Mouse (Mus musculus) liver, embryonic 12.5 days (tissue): ENCODE measurements around the gene Dnah7c. TPM values are rescaled to one million over a fixed set of nuclear protein-coding genes. Genes with fewer than 3 reads are reported as not detected.
"Not testable (repeated sequence)": the region's sequence is repeated elsewhere in the genome, so short reads cannot be mapped to it uniquely, and the experiment has no call there.

ENCODE experiments used
- ATAC-seq: fragments of 200-750 bp; cut with Nextera tagmentation; 2 replicates; pipeline ENCODE4 v1.8.0; 2017; ENCODE audit warnings: moderate number of reproducible peaks, mild to moderate bottlenecking, moderate library complexity
- H3K27ac ChIP-seq: fragments of 300-500 bp; sonication (generic); 2 replicates; pipeline ENCODE4 v1.5.1; 2016; ENCODE audit warnings: mild to moderate bottlenecking
- H3K27me3 ChIP-seq: fragments of 300-500 bp; sonication (generic); replicated peaks from 2 replicates; pipeline ENCODE4 v1.6.1; 2016; ENCODE audit warnings: mild to moderate bottlenecking, moderate library complexity
- H3K36me3 ChIP-seq: fragments of 300-500 bp; sonication (generic); 2 replicates; pipeline ENCODE4 v1.6.1; 2016; ENCODE audit warnings: mild to moderate bottlenecking, moderate library complexity
- H3K4me1 ChIP-seq: fragments of 300-500 bp; sonication (generic); 2 replicates; pipeline ENCODE4 v1.6.1; 2016
- H3K4me2 ChIP-seq: fragments of 300-500 bp; sonication (generic); 2 replicates; pipeline ENCODE4 v1.6.1; 2016; ENCODE audit warnings: mild to moderate bottlenecking, moderate library complexity
- H3K4me3 ChIP-seq: fragments of 300-500 bp; sonication (generic); 2 replicates; pipeline ENCODE4 v1.5.1; 2016; ENCODE audit warnings: mild to moderate bottlenecking, moderate library complexity
- H3K9ac ChIP-seq: fragments of 300-500 bp; sonication (generic); 2 replicates; pipeline ENCODE4 v1.6.1; 2016; ENCODE audit warnings: mild to moderate bottlenecking, moderate library complexity
- H3K9me3 ChIP-seq: fragments of 300-500 bp; sonication (generic); replicated peaks from 2 replicates; pipeline ENCODE4 v1.6.1; 2016; ENCODE audit warnings: mild to moderate bottlenecking, moderate library complexity
- WGBS: fragments of 180-500 bp; shearing (Covaris S2); methylation state at CpG from one replicate; pipeline ENCODE4 v1.1.7; 2016; ENCODE audit not compliant: insufficient replicate concordance; 5-methylcytosine and 5-hydroxymethylcytosine counted together
- polyA plus RNA-seq: library from polyadenylated mRNA; unstranded; fragments of >200 nt; fragmentation: Nextera tagmentation; extraction: Ambion mirVana; gene quantifications from 2 replicates; pipeline ENCODE4 v1.2.1, GENCODE M21; 2016

The Dnah7c gene
- polyA plus RNA-seq, 1 experiment from 2014 or later: not detected

DNA sequence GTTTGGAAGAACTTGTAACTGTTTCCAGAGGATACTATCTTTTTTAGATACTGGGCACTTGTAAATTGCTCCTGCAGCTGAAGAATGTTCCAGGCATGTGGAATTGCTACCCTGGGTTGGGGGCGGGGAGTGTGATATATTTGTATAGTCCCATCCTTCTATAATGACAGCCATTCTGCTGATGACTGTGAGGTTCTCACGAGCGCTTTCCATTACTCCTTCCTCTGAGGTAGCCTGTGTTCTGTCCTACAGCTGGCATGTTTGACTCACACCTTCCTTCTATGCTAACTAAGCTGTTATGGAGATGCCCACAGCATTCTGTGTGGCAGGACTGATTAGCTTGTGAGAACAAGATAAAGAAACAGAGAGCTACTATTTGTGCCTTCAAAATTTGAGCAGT, 339.2 kb downstream of the Dnah7c start:
- not testable (repeated sequence) for H3K9ac ChIP-seq, H3K27me3 ChIP-seq, H3K27ac ChIP-seq, H3K4me1 ChIP-seq, ATAC-seq, H3K9me3 ChIP-seq, H3K4me2 ChIP-seq, H3K4me3 ChIP-seq, H3K36me3 ChIP-seq
- WGBS: 50% methylated on average over 3 of the region's 3 CpGs

DNA sequence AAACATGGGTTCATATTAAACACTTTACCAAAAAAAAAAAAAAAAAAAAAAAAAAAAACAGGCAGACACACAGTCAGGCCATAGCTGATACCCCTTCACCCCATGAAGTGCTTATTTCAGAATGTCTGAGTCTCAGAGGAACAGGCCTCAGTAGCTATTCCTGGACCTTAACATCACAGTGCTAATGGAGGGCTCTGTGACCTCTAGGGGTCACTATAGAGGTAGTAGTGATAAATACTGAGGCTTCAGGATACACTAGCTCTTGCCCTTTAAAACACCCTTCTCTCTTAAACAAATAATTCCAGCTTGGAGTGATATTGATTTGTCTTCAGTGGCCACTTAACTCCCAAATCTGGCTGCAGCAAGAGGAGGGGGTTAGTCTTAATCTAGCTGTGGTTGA, 343.9 kb downstream of the Dnah7c start:
- not testable (repeated sequence) for H3K9me3 ChIP-seq, H3K4me2 ChIP-seq, H3K36me3 ChIP-seq, H3K9ac ChIP-seq, ATAC-seq, H3K4me1 ChIP-seq, H3K27me3 ChIP-seq, H3K4me3 ChIP-seq, H3K27ac ChIP-seq

DNA sequence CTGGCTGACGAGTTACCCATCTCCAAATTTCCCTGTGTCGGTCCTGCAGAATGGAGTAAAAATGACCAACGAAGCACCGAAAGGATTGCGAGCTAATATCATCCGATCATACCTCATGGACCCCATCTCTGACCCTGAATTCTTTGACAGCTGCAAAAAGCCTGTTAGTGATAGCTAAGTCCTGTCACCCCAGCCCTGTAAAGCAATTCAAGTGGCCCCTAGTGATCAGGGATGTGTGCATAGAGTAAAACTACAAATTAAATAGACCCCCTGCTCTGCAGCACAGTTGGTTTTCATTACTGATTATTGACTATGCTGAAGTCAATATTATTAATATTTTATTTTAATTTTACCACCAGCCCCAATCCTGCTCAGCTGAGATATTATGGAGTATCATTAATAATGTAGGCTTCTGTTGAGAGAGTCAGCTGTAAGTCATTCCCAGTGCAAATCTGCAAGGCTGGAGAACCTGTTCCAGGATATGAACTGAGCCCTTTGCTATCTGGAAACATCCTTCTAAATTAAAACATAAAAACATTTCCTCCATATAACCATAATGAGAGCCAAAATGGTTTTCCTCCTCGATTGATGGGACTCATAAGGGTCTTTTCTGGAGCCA, 344.8 kb downstream of the Dnah7c start:
- H3K27ac ChIP-seq, H3K27me3 ChIP-seq, H3K4me1 ChIP-seq, H3K9ac ChIP-seq, H3K36me3 ChIP-seq, H3K4me2 ChIP-seq, H3K4me3 ChIP-seq, ATAC-seq, H3K9me3 ChIP-seq: not testable (repeated sequence)
- WGBS: 77% methylated on average over 7 of the region's 7 CpGs

DNA sequence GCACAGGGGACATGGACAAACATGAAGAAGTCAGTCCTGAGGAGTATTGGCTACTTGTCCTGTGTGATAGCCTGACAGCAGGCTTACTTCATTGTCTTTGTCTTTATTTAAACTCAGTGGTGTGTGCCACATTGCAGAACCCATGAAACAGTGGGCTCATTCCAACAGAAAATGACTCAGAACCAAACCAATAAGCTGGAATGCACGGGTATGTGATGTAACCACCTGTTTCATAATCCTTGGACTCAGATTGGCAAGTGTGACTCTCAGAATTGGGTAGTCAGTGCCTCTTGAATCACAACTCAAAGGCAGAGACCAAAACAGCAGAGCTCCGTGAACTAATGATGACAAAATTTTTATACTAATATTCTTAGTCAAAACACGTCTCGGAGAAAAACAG, 356.8 kb downstream of the Dnah7c start:
- not testable (repeated sequence) for H3K4me2 ChIP-seq, H3K36me3 ChIP-seq, H3K9ac ChIP-seq, H3K4me1 ChIP-seq, ATAC-seq, H3K27me3 ChIP-seq, H3K4me3 ChIP-seq, H3K9me3 ChIP-seq, H3K27ac ChIP-seq
- 64% methylated on average over 4 of the region's 4 CpGs for WGBS

DNA sequence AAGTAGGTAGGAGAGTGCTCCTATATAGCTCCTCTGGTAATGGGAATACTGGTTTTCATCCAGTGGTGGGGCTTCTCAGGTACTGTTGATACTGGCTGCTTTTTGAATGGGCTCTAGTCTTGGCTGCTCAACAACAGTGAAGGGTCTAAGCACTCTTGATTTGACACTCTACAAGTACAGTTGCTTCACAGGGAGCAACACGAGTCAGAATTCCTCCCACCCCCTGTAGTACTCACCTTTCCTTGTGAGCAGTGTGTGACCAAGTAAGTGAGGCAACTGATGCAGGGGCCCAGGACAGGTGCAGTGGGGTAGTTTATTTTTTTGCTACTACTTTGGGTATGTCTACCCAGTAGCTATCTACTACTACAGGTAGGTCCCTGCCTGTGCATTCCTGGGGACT, 379.7 kb downstream of the Dnah7c start:
- Histone ChIP-seq H3K9ac (no peak overlapping the region), H3K27ac (no peak overlapping the region), H3K4me3 (no peak overlapping the region), H3K4me1 (no peaks in the 10 kb centered on the region), H3K9me3 (no peaks in the 10 kb centered on the region), H3K4me2 (no peak overlapping the region), H3K27me3 (no peaks in the 10 kb centered on the region), H3K36me3 (0 out of 2 replicates have a peak, but pooled peaks cover 3% of the 10 kb centered on the region)
- 38% methylated on average over 1 of the region's 1 CpGs for WGBS
- no peak for ATAC-seq

DNA sequence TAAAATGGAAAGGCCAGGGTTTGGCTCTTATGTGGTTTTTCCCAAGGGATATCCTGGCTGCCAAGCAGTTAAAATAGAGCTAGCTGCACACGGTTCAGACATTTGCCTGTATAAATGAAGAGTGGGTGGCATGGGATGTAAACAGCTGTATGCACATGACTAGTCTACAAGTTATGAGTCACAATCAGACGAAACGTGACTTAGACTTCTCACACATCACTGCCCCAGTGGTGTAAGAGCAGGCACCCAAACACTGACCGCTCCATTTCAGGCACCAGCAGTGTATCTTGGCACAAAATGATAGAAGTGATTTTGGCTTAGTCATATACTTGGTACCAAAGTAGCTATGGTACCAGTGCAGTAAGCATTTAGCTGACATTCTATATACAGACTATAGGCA, 383.2 kb downstream of the Dnah7c start:
- not testable (repeated sequence) for H3K36me3 ChIP-seq, H3K27me3 ChIP-seq, H3K4me3 ChIP-seq, H3K4me1 ChIP-seq, H3K4me2 ChIP-seq, H3K9me3 ChIP-seq, ATAC-seq, H3K27ac ChIP-seq, H3K9ac ChIP-seq
- 75% methylated on average over 4 of the region's 4 CpGs for WGBS

- 84% methylated on average over 5 of the region's 5 CpGs for WGBS
- Histone ChIP-seq H3K4me3 (no peak overlapping the region), H3K36me3 (peaks cover 17% of the 10 kb centered on the region), H3K27me3 (no peaks in the 10 kb centered on the region), H3K27ac (no peak overlapping the region), H3K9me3 (no peaks in the 10 kb centered on the region), H3K9ac (no peak overlapping the region), H3K4me2 (no peak overlapping the region), H3K4me1 (no peaks in the 10 kb centered on the region)
- ATAC-seq: no peak
Measured at GRCm38 (mm10) chr1:46817934-46818333, 392.5 kb downstream of the Dnah7c start.

DNA sequence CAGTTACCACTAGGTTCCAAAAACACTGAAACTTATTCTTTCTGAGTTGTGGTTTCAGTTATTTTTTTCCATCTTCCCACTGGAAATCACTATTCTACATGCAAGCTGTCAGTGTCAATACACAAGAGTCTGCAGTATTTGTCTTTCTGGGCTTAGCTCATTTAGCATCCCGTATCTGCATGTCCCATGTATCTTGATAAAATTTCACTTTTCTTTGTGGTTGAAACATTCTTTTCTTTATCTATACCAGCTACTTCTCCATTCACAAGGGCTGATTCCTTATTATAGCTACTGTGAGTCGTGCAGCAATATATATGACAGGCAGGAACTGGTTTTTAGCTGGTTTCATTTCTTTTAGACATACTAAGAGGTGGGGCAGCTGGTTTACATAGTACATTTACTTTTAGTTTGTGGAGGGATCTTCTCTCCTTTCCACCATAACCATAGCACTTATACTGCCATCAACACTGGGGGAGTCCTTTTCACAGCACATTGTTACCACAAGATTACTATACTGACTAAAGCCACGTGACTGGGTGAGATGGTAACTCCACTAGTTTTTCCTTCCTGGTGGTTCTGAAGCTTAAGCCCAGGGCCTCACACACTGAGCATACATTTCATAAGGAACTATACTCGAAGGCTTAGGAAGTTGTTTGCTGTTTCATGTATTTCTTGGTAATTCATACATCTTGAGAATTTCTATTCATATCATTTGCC, 397.0 kb downstream of the Dnah7c start:
- peaks cover 24% of the 10 kb centered on the region for H3K36me3 ChIP-seq
- no peak overlapping the region for H3K27ac ChIP-seq
- no peak overlapping the region for H3K4me2 ChIP-seq
- no peak overlapping the region for H3K9ac ChIP-seq
- H3K4me1 ChIP-seq: no peaks in the 10 kb centered on the region
- no peak overlapping the region for H3K4me3 ChIP-seq
- no peak for ATAC-seq
- no peaks in the 10 kb centered on the region for H3K9me3 ChIP-seq
- H3K27me3 ChIP-seq: no peaks in the 10 kb centered on the region
- WGBS: 49% methylated on average over 4 of the region's 4 CpGs

DNA sequence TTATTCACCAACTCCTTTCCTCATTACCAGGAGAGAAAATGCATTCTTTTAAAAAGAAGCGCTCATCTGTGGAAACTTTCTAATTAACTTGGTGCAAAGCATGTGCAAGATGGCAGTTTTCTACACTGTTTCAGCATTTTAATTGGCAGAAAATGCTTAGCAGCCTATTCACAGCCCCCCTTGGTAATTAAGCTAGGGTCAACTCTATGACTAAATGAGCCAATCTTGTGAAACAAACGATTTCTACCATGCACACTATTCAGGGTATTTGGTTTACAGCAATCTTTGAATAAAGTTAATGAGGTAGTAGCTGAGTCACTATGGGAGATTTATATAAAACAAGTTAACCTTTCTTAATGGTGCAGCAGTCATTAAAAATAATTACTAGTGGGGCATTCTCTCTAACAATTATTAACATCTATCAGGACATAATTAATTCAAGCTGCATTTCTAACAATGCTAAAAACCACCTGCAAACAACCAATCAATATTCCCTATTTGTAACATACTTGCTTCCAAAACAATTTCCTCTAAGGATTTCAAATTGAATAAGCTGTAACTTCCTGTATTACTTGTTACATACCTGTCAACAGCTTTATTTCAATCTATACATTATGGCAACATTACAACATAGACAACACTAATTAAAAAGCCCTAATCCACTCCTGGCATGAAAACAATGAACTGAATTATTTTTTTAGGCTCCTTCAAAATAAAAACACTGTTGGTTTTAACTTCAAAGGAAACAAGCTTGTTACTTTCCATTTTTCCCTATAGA, 404.9 kb downstream of the Dnah7c start:
- Histone ChIP-seq H3K9ac (no peak overlapping the region), H3K4me1 (no peaks in the 10 kb centered on the region), H3K9me3 (no peaks in the 10 kb centered on the region), H3K4me3 (no peak overlapping the region), H3K27ac (no peak overlapping the region), H3K27me3 (no peaks in the 10 kb centered on the region), H3K36me3 (peaks cover 6% of the 10 kb centered on the region), H3K4me2 (no peak overlapping the region)
- WGBS: 63% methylated on average over 2 of the region's 2 CpGs
- ATAC-seq: no peak

DNA sequence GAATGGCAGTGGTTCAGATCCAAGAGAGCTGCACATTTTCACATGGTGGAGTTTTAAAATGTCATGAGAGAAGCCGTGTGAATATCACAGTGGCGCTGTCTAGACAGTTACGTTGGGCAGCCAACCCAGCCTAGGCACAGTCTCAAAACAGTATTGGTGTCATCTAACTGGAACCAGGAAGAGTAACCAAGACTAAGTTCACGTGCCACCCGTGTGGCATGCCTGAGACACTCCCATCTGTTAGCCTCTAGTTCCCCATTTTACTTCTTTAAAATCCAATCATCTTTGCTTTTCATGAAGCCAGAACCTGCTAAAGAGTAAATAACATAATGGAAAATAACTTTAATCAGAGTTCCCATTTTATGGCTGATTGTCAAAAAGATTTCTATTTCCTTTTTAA, 406.5 kb downstream of the Dnah7c start:
- Histone ChIP-seq H3K27me3 (no peaks in the 10 kb centered on the region), H3K4me1 (no peaks in the 10 kb centered on the region), H3K9me3 (no peaks in the 10 kb centered on the region), H3K36me3 (peaks cover 10% of the 10 kb centered on the region), H3K4me2 (no peak overlapping the region), H3K9ac (no peak overlapping the region), H3K27ac (no peak overlapping the region), H3K4me3 (no peak overlapping the region)
- 69% methylated on average over 5 of the region's 5 CpGs for WGBS
- no peak for ATAC-seq

DNA sequence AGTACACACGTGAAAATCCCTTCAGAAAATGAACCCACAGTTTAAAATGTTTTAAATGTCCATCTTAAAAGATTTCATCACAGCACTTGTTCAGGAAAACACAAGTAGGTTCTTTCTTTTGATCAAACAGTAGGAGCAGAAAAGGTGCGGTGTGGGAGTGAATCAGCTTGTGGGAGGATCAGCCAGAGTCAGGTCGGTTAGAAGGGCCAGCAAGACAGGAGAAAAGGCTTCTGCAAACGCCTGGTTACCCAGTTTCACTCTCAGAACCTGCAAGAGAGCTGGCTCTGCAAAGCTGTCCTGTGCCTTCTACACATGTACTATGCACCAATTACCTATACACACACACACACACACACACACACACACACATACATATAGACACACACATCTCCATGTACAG, 418.0 kb downstream of the Dnah7c start:
- H3K4me2 ChIP-seq: no peak overlapping the region
- H3K4me3 ChIP-seq: no peak overlapping the region
- H3K36me3 ChIP-seq: no peaks in the 10 kb centered on the region
- H3K27me3 ChIP-seq: no peaks in the 10 kb centered on the region
- no peak for ATAC-seq
- 61% methylated on average over 4 of the region's 4 CpGs for WGBS
- no peak overlapping the region for H3K27ac ChIP-seq
- H3K4me1 ChIP-seq: no peaks in the 10 kb centered on the region
- H3K9me3 ChIP-seq: no peaks in the 10 kb centered on the region
- H3K9ac ChIP-seq: no peak overlapping the region

DNA sequence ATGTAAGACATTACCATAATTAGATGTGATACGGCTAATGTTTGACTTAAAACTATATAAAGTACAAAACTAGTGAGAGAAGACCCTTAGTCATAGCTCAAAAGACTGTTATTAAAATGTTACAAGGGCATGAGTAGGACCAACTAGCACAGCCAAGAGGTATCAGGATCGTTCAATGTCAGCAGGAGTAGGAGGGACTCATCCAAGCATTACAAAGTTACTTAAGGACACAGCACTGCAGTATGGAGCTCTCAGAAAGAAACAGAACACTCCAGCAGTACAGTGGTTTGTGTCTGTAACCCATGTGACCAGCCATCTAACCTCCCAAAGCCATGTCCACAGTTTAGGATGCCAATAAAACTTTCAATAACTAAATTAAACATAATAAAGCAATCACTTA, 418.9 kb downstream of the Dnah7c start:
- Histone ChIP-seq H3K4me3 (no peak overlapping the region), H3K4me1 (no peaks in the 10 kb centered on the region), H3K27ac (no peak overlapping the region), H3K36me3 (no peaks in the 10 kb centered on the region), H3K27me3 (no peaks in the 10 kb centered on the region), H3K9ac (no peak overlapping the region), H3K4me2 (no peak overlapping the region), H3K9me3 (no peaks in the 10 kb centered on the region)
- ATAC-seq: no peak
- 77% methylated on average over 2 of the region's 2 CpGs for WGBS
